Mouse (Mus musculus) cerebellum, adult 2 months (tissue): Measurements from ENCODE around the gene Scube2.

Source experiments
- CTCF ChIP-seq: fragments of 200-500 bp; IDR thresholded peaks from 2 replicates; pipeline ENCODE4 v1.5.1; 2011; ENCODE audit warnings: low read depth, mild to moderate bottlenecking, control low read depth, low read length, moderate library complexity, borderline replicate concordance; ENCODE audit not compliant: insufficient read depth
- POLR2A ChIP-seq: fragments of 200-500 bp; IDR thresholded peaks from 2 replicates; pipeline ENCODE4 v1.6.1; 2011; ENCODE audit warnings: low read length, control low read depth, borderline replicate concordance; ENCODE audit not compliant: insufficient read depth

GRCm38 (mm10) chr7:109860162-109860561 is 5.3 kb downstream of the Scube2 start:
- TF ChIP-seq CTCF (no peak), POLR2A (no peak)
